Mouse (Mus musculus) lung, adult 2 months (tissue): Measurements from ENCODE around the gene Lnp1.

ENCODE experiments used
- CTCF ChIP-seq: fragments of 200-500 bp; IDR thresholded peaks from 2 replicates; pipeline ENCODE4 v1.5.1; 2011; ENCODE audit warnings: mild to moderate bottlenecking, low read length, control low read depth; ENCODE audit not compliant: insufficient read depth
- POLR2A ChIP-seq: fragments of 200-500 bp; IDR thresholded peaks from 2 replicates; pipeline ENCODE4 v1.6.1; 2011; ENCODE audit warnings: low read depth, mild to moderate bottlenecking, control low read depth, low read length, borderline replicate concordance; ENCODE audit errors: extremely low read depth

DNA sequence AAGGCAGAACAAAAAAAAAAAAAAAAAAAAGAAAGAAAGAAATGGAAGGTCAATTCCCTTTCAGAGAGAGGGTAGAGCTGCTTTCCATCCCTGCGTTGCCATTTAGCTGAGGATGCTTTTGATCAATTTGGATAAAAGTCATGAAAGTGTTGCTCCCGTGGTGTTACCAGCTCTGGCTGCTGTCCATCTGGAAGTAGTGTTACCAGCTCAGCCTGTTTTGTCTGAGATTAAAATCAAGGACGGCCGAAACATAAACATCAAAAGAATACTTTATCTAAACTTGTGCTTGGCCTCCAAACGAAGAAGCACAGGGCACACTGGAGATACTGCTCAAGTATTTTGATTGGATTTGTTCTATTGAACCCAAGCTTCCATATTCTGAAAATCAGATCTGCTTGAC, 18.9 kb downstream of the Lnp1 start:
- no peak for TF ChIP-seq POLR2A
- TF ChIP-seq CTCF, result no peak
